Mouse (Mus musculus) liver, adult 2 months (tissue): ENCODE results near the gene Naxd. TPM values are rescaled to one million over a fixed set of nuclear protein-coding genes. Genes with fewer than 3 reads are reported as not detected.

Experiments
- DNase-seq: peaks from one replicate; pipeline ENCODE4 v3.0.0-alpha.2; 2011; ENCODE audit warnings: low read depth, low spot score; ENCODE audit errors: extremely low read depth
- H3K27ac ChIP-seq: fragments of 200-500 bp; replicated peaks from 2 replicates; pipeline ENCODE4 v1.5.1; 2012; ENCODE audit warnings: low read depth, mild to moderate bottlenecking, control low read depth, inconsistent platforms, low read length; ENCODE audit not compliant: insufficient read depth
- H3K27me3 ChIP-seq: fragments of 200-500 bp; 2 replicates; pipeline ENCODE4 v1.6.1; 2012; ENCODE audit warnings: mild to moderate bottlenecking, moderate library complexity, low read length, inconsistent platforms; ENCODE audit not compliant: control insufficient read depth, insufficient read depth
- H3K36me3 ChIP-seq: fragments of 200-500 bp; 2 replicates; pipeline ENCODE4 v1.6.1; 2012; ENCODE audit warnings: low read length, inconsistent platforms; ENCODE audit not compliant: control insufficient read depth, insufficient read depth
- H3K4me1 ChIP-seq: fragments of 200-500 bp; 2 replicates; pipeline ENCODE4 v1.6.1; 2011; ENCODE audit warnings: low read length; ENCODE audit not compliant: control insufficient read depth, insufficient read depth
- H3K4me3 ChIP-seq: fragments of 200-500 bp; 2 replicates; pipeline ENCODE4 v1.5.1; 2011; ENCODE audit warnings: low read depth, mild to moderate bottlenecking, control low read depth, low read length, moderate library complexity; ENCODE audit not compliant: insufficient read depth
- H3K79me2 ChIP-seq: fragments of 200-500 bp; 2 replicates; pipeline ENCODE4 v1.6.1; 2012; ENCODE audit warnings: inconsistent platforms, mild to moderate bottlenecking, low read length, moderate library complexity; ENCODE audit not compliant: control insufficient read depth, insufficient read depth
- H3K9ac ChIP-seq: fragments of 200-500 bp; 2 replicates; pipeline ENCODE4 v1.6.1; 2012; ENCODE audit warnings: low read depth, mild to moderate bottlenecking, control low read depth, inconsistent platforms, low read length
- CTCF ChIP-seq: fragments of 200-500 bp; IDR thresholded peaks from 2 replicates; pipeline ENCODE4 v1.5.1; 2011; ENCODE audit warnings: low read depth, low read length, control low read depth
- POLR2A ChIP-seq: fragments of 200-500 bp; IDR thresholded peaks from 2 replicates; pipeline ENCODE4 v1.6.1; 2011; ENCODE audit warnings: low read length, control low read depth; ENCODE audit not compliant: insufficient read depth; ENCODE audit errors: extremely low read depth
- WGBS: fragments of 180-500 bp; shearing (Covaris S2); methylation state at CpG from one replicate; pipeline ENCODE4 v1.1.7; 2018; 5-methylcytosine and 5-hydroxymethylcytosine counted together
- polyA plus RNA-seq: library from polyadenylated mRNA; depleted of rRNA; stranded (reverse); fragments of >200 nt; gene quantifications from 2 replicates; pipeline ENCODE4 v1.2.3, GENCODE M21; 2012
- total RNA-seq: library from RNA; depleted of rRNA; stranded (reverse); fragments of >200 nt; gene quantifications from 2 replicates; pipeline ENCODE4 v1.2.3, GENCODE M21; 2014

Gene Naxd
- total and polyA plus RNA-seq, 2 experiments, result 84.7 to 110 TPM

DNA sequence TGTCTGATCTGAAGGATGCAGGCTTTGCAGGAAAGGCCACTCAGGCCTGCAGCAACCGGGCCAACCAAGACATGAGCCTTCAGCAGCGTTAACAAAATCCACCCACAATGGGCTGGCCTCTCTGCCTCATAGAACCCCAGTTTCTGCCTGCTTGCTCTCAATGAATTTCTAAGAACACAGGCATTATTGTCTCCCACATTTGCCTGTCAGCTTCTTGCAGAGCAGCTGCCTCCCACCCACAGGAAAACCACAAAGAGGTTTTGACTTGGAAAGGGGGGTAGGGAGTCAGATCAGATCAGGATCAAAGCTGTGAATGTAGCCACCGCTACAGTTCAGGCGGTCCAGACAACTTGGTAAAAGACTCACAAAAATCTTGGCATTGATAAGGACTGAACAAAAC lies 44.3 kb upstream of the Naxd start:
- Histone ChIP-seq H3K4me3 (no peak overlapping the region), H3K27ac (0 out of 2 replicates have a peak overlapping the region, but pooled peaks have one; percentile 25), H3K9ac (no peak overlapping the region), H3K4me1 (peaks cover 13% of the 10 kb centered on the region), H3K79me2 (peaks cover 11% of the 10 kb centered on the region; the same call in 1 of the 2 replicates), H3K27me3 (no peaks in the 10 kb centered on the region), H3K36me3 (peaks cover 6% of the 10 kb centered on the region; the same call in 1 of the 2 replicates)
- TF ChIP-seq POLR2A (no peak), CTCF (no peak)
- 82% methylated on average over 4 of the region's 4 CpGs for WGBS
- DNase-seq, result no peak

DNA sequence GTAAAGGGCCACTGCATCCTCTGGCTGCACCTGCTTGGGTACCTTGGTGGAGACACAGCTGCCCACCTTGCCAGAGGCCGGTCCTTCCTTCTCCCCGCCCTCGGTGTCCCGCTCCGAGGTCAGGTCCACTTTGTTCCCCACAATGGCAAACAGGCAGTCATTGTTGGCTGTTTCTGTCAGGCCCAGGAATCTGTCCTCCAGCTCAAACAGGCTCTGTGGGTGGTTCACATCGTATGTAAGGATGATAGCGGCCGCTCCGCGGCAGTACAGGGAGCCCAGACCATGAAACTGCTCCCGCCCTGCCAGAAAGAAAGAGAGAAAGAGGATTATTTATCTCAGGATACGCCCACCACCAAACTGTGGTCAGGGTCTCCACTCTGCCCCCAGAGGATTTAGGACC lies 43.1 kb upstream of the Naxd start:
- TF ChIP-seq POLR2A (no peak), CTCF (no peak)
- Histone ChIP-seq H3K27me3 (no peaks in the 10 kb centered on the region), H3K9ac (no peak overlapping the region), H3K79me2 (peaks cover 11% of the 10 kb centered on the region; the same call in 1 of the 2 replicates), H3K4me1 (peaks cover 18% of the 10 kb centered on the region), H3K4me3 (no peak overlapping the region), H3K36me3 (peaks cover 6% of the 10 kb centered on the region; the same call in 1 of the 2 replicates), H3K27ac (no peak overlapping the region)
- WGBS, result 88% methylated on average over 12 of the region's 12 CpGs
- no peak for DNase-seq

DNA sequence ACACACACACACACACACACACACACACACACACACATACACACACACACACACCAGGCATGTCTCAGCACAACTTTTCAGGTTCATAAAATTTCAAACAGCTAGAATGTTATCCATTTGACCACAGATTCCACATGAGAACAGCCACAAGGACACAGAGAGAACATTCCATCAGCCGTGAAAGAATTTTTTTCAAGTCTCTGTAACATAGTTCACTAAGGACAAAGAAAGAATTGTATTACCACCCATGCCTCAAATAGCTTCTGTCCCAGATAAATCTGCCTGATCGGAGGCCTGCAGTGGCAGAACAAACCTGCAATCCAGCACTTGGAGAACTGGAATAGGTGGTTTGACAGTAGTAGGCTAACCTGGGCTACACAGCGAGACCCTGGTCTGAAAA lies 40.0 kb upstream of the Naxd start:
- no peaks in the 10 kb centered on the region for H3K27me3 ChIP-seq
- 50% methylated on average over 3 of the region's 3 CpGs for WGBS
- peaks cover 28% of the 10 kb centered on the region for H3K79me2 ChIP-seq
- H3K9ac ChIP-seq, result no peak overlapping the region
- TF ChIP-seq CTCF, result no peak
- TF ChIP-seq POLR2A, result no peak
- DNase-seq, result no peak
- H3K36me3 ChIP-seq, result peaks cover 6% of the 10 kb centered on the region; the same call in 1 of the 2 replicates
- peaks cover 22% of the 10 kb centered on the region for H3K4me1 ChIP-seq
- H3K27ac ChIP-seq, result peak overlapping the region; percentile 95
- no peak overlapping the region for H3K4me3 ChIP-seq

DNA sequence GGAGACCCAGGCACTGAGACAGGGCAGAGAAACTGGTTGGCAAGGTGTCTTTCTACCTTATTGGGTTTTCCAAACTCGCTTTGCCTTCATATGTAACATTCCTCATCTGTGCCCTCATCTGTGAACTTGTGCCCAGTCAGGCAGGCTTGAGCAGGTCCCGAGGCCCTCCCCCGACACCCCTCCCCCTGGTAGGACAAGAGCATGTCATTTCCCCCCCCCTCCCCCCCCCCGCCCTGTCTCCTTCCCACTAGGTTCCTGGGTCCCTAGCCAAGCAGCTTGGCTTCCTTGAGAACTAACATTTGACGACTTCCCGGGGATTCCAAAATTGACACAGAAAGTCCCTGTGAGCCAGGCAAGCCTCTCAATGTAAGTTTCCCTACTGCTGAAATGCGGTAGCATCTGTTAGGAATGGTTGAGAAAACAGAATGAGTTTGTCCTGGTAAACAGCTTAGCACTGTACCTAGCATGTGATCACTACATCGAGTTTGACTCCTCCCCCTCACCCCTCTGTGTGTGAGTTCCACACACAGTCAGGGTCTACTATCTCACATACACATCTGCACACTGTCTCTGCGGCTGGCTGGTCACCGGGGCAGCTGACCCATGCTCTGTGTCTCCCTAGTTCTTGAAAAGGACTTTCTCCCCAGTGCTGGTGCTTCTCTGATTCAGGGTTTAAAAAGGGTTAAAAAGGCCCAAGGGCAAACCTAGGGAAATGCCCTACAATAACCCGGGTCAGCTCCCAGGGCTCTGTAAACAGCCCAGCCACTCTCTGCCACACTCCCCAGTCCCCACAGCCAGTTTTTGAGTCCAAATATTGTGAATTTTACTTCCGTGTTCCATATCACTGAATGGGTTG lies 39.1 kb upstream of the Naxd start:
- Histone ChIP-seq H3K9ac (peak overlapping the region; percentile 61), H3K27ac (peak overlapping the region; percentile 95), H3K27me3 (no peaks in the 10 kb centered on the region), H3K36me3 (peaks cover 4% of the 10 kb centered on the region; the same call in 1 of the 2 replicates), H3K4me1 (peaks cover 28% of the 10 kb centered on the region), H3K4me3 (no peak overlapping the region), H3K79me2 (peaks cover 34% of the 10 kb centered on the region)
- peak; percentile 90 for DNase-seq
- WGBS, result 7% methylated on average over 12 of the region's 12 CpGs
- TF ChIP-seq CTCF, result no peak
- TF ChIP-seq POLR2A, result no peak

DNA sequence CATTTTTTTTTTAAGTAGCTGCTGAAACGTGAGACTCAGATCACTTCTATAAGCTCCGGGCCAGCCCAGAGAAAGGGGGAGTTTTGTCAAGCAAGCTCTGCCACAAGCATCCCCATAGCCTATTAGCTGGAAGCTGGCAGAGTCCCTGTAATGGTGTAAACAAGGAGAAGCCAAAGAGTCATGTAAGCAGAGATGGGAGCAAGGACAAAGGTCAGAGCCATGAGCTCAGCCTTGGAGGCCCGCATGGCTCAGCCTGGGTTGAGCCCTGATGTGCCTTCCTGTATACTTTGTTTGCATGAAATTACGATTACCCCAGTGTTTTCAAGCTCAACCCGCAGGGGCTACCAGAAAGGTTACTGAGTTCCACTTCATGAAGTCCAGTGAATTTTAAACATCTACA lies 38.3 kb upstream of the Naxd start:
- Histone ChIP-seq H3K4me1 (peaks cover 35% of the 10 kb centered on the region), H3K9ac (peak overlapping the region; percentile 24; the same call in 1 of the 2 replicates), H3K79me2 (peaks cover 33% of the 10 kb centered on the region), H3K4me3 (no peak overlapping the region), H3K36me3 (no peaks in the 10 kb centered on the region; the same call in 1 of the 2 replicates), H3K27ac (peak overlapping the region; percentile 95), H3K27me3 (no peaks in the 10 kb centered on the region)
- TF ChIP-seq POLR2A (no peak), CTCF (no peak)
- DNase-seq, result peak; percentile 93
- WGBS, result 8% methylated on average over 5 of the region's 5 CpGs

- H3K4me1 ChIP-seq, result peaks cover 49% of the 10 kb centered on the region
- H3K27ac ChIP-seq, result peak overlapping the region; percentile 30
- TF ChIP-seq CTCF, result no peak
- TF ChIP-seq POLR2A, result no peak
- no peak overlapping the region for H3K9ac ChIP-seq
- no peaks in the 10 kb centered on the region for H3K36me3 ChIP-seq
- WGBS, result 51% methylated on average over 2 of the region's 2 CpGs
- H3K4me3 ChIP-seq, result no peak overlapping the region
- H3K27me3 ChIP-seq, result no peaks in the 10 kb centered on the region
- peaks cover 27% of the 10 kb centered on the region for H3K79me2 ChIP-seq
- DNase-seq, result no peak
Observed at GRCm38 (mm10) chr8:11460934-11461333, 36.4 kb upstream of the Naxd start.
